Mouse (Mus musculus): ENCODE results near the gene Idua.

DNA sequence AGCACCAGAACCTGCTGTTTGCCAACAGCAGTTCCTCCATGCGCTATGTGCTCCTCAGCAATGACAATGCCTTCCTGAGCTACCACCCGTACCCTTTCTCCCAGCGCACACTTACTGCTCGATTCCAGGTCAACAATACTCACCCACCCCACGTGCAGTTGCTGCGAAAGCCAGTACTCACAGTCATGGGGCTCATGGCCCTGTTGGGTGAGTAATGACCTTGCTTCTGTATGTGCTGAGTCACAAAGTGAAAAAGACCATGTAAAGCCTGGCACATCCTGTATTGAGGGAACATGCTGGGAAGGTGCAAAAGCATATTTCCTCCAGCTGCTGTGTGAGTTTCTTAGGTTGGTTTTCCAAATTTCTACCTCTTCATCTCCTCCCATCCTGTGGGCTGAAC is 20.7 kb downstream of the Idua start:
- TF ChIP-seq POLR2A (IDR thresholded peaks at IDR 0.05; ENCODE audit: extremely low read depth, insufficient read depth, low read length) (no peak), CTCF (IDR thresholded peaks at IDR 0.05; ENCODE audit: low read depth, low read length) (no peak)
